Mouse (Mus musculus) kidney, adult 9 months (tissue): ENCODE results near the gene Trabd.

Experiments used
- DNase-seq: peaks from one replicate; pipeline ENCODE4 v3.0.0; 2022

Gene Trabd

DNA sequence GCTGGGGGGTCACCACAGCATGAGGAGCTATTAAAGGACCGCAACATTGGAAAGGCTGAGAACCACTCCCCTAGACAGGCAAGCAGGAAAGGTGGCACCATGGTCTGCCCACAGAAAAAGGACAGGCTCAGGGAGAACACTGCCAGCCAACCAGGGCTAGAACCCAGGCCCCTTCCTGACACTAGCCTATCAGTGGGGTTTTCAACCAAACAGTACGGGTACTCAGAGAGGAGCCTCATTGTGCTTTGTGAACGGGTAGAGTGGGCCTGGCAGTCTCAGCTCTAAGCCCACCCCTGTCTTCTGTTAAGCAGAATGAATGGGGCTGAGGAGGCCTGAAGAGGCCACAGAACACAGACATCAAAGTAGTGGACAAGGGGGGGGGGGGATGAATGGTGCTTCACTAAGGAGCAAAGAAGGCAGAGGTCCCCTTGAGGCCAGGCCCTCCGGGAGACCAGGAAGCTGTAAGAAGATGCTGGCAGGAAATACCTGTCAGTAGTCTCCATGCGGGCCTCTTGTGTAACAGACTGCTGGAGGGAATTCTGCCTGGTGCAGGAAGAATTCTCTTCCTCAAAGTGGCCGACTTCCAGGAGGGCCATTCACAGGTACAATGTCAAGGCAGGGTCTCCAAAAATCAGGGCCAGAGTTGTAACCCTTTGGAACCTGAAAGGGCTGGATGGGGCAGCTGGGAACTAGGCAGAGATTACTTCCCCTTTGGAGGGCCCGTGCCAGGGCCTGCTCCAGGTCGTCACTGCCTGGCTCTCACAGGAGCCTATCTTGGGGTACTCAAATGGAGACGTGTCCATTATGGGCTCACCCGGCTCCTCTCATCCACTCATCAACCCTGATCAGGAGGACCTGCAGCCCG, at the start of gene Trabd:
Gene Trabd (plus strand): TSS at position 512 of the 865 bp plus-strand sequence.
- peak; percentile 9 for DNase-seq

DNA sequence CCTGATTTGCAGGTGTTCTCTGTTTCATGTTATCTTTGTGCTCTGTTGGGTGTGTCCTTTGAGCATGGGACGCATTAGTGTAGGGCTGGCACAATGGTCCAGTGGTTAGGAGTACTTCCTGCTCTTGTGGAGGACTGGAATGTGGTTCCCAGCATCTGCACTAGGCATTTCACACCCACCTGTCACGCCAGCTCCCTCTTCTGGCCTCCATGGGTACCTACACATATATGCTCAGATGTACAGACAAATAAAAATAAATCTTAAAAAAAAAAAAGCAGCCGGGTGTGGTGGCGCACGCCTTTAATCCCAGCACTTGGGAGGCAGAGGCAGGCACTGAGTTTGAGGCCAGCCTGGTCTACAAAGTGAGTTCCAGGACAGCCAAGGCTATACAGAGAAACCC, 30.5 kb upstream of the Trabd start:
- no peak for DNase-seq

DNA sequence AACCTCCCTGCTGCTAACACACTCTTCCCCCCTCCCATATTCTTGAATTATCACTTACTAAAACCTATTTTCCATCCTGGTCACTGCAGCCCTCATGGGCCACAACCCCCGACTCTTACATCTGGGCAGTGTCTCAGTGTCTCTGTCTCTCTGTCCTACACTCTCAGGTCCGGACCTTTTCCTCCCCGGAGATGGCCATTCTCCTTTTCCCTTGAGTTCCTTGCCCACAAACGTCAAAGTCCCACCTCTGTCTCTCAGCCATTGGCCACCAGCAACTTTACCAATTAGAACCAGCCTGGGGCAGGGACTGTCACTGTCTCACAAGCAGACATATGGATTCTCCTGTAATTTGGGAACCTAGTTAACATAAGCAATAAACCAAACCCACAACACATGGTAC, 28.6 kb upstream of the Trabd start:
- no peak for DNase-seq

DNA sequence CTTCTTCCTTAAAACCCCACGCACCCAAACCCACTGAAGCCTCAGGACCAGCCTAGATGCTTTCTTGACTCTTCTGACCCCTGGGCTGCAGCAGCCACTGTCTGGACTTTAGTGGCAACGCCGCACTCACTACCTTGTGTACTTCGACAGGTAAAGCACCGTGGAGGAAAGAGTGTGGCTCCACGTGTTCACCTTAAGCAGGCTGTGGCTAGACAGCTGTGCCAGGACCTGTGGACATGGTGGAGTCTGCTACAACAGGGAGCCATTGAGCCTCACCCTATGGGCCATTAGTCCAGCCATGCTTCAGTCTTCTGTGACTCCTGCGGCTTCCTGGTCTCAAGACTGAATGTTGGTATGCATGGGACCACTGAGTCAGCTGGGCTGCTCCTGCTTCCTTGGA, 20.3 kb upstream of the Trabd start:
- no peak for DNase-seq

DNA sequence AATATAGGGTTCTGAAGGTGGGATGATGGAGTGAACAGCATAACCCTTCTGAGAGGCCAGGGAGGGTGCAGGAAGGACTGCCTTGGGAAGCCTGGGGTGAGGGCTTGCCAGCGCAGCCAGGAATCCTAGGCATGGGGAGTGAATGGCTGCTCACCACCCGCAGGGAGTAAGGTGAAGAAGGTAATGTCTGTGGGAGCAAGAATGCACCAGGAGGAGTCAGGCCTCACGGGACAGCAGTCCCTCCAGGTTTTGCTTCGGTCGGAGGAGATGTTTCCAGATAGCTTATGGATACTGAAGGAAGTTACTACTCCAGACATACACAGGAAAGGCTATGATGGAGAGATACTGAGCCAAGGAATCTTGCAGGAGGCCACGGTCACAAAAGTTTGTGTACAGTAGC, 16.2 kb upstream of the Trabd start:
- no peak for DNase-seq

DNA sequence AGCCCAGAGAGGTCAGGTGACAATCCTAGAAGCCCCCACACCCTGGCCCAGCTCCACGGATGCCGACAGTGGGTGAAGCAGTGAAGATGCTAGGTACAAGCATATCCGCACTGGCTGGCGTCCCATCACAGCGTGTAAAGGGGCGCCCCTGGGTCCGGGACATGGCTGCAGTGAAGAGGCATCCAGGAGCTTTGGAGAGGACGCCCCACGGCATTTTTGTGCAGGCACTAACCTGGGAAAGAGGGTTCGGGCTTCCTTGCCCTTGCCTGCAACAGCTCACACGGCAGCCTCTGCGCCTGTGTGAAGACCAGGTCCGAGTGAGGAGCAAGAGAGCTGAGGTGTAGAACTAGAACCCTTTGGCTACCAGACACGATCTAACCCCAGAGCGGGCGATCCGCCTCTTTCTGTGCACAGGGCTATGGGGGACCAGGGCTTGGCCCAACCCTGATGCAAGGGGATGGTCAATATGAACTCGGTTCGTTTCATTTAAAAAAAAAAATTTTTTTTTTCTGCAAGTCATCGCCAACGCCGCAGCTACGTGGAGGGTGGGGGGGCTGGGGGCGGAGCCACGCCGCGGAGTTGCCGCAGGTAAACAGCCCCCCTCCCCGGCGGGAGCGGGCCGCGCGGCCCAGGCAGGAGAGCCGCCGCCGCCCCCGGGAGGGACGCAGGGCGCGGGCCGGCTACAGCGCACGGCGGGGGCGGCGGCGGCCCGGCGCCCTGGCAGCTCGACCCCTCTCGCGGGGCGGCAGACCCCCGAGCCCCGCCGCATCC, 15.6 kb upstream of the Trabd start, which contains the start of gene Panx2:
Gene Panx2 (plus strand): TSS at position 574 of the 771 bp plus-strand sequence.
- DNase-seq: no peak

DNA sequence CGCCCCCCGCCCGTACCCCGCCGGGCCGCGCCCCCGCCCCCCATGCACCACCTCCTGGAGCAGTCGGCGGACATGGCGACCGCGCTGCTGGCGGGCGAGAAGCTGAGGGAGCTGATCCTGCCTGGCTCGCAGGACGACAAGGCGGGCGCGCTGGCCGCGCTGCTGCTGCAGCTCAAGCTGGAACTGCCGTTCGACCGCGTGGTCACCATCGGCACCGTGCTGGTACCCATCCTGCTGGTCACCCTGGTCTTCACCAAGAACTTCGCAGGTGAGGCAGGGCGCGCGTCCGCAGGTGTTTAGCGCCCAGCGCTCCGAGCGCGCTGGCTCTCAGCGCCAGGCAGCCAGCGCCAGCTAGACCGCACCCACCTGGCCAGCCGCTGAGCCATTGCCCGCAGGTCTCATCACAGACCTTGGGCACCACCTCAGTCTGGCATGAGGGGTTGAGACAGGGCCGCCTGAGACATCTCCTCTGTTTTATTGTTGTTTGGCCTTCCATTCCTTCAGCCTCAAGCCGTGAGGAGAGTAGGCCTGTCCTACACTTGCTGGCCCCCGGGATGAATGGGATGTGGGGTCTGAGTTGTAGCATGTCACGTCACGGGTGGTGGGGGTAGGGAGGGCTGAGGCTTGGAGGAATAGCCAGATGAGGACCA, 14.8 kb upstream of the Trabd start:
- DNase-seq: no peak

DNA sequence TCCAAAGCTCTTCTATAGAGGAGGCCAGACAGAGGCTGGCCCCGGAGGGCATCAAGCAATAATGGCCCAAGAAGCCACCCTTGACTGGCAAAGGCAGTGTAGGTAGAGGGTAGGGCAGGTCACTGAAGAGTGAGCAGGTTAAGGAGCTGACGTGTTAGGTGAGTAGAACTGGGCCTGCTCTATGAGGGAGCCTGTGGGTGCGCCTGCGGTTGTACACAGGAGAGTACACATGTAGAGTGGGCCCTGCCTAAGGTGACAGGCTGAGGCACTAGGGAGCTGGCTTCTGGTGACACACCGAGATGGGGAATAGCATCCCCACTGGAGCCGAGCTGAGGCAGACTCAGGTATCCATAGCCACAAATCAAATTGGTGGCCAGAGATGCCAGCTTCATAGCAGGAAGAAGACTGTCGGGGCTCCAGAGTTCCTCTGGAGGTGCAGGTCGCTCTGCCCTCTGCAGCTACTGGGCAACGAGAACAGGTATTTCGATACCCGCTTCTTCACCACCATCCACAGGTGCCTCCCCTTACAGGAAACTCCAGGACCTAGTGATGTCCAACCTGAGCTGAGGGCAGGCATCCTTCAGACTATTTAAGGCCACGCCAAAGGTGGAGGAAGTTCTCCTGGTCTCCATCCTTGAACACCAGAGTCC, 14.0 kb upstream of the Trabd start:
- DNase-seq: no peak

DNA sequence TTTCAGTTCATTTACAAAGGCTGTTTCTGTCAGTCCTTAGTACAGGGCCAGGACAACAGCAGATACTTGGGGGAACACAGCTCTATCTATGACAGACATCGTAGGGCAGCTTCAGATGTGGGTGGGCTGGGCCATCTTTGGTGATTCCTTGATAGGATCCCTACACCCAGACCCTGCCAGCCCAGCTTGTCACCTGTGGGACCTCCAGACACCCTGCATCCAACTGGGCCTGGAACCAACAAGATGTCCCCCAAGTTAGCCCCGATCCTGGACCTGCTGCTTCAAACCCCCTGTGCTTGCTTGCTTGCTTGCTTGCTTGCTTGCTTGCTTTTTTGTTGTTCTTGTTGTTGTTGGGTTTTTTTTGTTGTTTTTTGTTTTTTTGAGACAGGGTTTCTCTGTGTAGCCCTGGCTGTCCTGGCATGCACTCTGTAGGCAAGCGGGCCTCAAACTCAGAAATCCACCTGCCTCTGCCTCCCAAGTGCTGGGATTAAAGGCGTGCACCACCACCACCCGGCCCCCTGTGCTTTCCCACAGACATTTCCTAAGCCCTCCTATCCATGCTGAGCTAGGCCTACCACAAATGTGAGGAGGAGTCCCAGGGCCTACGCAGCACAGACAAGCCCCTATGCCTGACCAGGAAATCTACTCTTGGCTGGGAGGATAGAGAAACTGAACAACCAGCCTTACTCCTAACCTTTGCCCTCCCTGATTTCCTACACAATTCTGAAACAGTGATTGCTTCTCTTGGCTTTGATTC, 13.0 kb upstream of the Trabd start:
- DNase-seq: no peak

DNA sequence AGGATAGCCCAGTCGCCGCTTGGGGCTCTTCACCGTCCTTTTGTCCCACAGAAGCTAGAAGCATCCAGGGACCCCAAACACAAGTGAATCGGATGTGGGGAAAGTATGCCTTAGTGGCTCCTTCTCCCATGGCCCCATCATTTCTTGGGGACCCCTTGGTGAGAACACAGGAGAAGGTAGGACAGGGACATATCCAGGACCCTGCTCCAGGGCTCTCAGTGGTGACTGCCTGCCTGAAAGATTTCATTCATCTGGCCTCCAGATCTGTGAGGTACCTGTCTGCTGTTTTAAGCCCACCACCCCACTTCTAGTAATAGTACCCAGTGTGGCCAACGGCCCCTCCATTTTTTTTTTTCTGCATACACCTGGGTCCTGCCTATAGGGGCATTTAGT, 12.4 kb upstream of the Trabd start:
- no peak for DNase-seq

DNA sequence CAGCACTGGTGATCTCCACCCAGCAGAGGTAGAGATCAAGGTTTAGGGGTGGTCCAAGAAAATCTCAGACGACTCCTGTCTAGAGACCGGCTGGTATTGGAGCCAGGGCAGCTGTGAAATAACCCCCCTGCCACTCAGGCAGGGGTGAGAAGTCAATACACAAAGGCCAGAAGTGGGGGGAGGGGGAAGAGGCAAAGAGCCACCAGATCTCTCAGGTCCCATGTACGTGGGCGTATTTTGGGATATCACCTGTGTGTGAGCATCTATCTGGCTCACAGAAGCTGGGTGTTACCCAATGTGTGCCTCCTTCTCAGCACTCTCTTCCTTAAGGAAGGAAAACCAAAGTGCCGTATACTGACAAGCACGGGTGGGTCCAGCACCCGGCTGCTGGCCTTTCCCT, 11.9 kb upstream of the Trabd start:
- no peak for DNase-seq

DNA sequence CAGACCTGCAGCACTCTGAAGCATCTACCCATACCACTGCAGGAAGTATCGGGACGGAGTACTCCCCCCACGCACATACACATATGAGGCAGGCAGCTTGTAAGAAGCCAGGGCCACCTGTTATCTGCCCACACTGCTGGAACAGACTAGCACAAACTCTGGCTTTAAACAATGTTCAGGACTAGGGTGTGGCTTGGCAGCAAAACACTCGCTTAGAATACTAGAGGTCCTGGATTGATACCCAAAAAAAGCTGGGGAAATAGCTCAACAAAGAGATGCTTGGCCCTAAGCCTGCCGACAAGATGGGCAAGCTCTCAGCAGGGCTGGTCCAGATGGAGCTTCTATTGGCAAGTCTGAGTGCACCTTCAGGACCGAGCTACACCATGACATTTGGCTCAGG, 11.4 kb upstream of the Trabd start:
- no peak for DNase-seq

DNA sequence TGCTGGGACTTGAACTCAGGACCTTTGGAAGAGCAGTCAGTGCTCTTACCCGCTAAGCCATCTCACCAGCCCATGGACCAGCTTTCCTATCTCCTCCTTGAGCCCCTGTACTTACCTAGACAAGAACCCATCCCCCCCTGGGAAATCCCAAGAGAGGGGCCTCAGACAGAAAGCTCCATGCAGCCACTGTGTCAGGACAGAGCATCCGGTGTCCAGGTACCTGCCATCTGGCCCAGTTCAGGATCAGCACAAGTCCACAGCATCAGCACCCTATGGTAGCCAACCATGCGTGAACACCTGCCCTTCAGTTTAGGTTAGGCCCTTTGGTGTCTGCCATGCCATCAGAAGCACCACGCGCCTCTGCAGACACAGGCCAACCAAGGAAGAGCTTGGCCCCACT, 10.0 kb upstream of the Trabd start:
- DNase-seq: no peak

DNA sequence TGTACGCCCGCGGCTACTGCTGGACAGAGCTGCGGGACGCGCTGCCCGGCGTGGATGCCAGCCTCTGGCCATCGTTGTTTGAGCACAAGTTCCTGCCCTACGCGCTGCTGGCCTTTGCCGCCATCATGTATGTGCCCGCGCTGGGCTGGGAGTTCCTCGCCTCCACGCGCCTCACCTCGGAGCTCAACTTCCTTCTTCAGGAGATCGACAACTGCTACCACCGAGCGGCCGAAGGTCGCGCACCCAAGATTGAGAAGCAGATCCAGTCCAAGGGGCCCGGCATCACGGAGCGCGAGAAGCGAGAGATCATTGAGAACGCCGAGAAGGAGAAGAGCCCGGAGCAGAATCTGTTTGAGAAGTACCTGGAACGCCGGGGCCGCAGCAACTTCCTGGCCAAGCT, 7.3 kb upstream of the Trabd start:
- no peak for DNase-seq

DNA sequence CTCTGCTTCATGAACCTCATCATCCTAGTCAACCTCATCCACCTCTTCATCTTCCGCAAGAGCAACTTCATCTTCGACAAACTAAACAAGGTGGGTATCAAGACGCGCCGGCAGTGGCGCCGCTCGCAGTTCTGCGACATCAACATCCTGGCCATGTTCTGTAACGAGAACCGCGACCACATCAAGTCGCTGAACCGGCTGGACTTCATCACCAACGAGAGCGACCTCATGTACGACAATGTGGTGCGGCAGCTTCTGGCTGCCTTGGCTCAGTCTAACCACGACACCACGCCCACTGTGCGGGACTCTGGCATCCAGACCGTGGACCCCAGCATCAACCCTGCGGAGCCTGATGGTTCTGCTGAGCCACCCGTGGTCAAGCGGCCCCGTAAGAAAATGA, 6.7 kb upstream of the Trabd start:
- no peak for DNase-seq

DNA sequence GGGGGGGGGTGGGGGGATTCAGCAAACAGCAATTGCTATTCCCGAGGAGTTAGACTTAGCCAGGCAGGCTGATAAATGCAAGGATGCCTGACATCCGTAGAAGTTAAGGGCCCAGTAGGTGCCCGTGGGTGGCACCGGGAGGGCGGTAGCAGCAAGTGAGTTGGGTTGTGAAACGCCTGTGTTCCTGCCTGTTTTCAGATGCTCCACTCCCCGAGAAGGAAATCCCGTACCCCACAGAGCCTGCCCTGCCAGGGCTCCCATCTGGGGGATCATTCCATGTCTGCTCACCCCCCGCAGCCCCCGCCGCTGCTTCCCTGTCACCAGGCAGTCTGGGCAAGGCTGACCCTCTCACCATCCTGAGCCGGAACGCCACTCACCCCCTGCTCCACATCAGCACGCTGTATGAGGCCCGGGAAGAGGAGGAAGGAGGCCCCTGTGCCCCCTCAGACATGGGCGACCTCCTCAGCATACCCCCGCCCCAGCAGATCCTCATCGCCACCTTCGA, 5.5 kb upstream of the Trabd start:
- peak; percentile 1 for DNase-seq

DNA sequence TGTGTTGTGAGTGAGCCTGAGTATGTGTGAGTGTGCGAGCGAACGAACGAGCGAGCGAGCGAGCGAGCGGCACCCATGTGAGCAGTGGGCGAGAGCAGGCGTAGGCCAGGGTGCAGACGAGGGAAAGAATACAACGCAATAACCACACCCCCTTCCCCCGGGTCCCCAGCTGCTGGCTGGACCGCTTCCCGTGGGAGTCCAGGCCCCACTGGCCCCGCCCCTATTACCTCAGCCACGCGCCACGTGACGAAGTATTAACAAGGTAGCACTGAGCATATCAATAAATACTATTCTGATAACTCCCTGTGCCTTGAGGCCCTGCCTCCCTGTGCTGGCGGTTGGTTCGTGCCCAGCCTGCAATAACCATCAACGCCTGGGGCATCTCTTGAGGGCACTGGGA, 4.3 kb upstream of the Trabd start:
- no peak for DNase-seq

DNA sequence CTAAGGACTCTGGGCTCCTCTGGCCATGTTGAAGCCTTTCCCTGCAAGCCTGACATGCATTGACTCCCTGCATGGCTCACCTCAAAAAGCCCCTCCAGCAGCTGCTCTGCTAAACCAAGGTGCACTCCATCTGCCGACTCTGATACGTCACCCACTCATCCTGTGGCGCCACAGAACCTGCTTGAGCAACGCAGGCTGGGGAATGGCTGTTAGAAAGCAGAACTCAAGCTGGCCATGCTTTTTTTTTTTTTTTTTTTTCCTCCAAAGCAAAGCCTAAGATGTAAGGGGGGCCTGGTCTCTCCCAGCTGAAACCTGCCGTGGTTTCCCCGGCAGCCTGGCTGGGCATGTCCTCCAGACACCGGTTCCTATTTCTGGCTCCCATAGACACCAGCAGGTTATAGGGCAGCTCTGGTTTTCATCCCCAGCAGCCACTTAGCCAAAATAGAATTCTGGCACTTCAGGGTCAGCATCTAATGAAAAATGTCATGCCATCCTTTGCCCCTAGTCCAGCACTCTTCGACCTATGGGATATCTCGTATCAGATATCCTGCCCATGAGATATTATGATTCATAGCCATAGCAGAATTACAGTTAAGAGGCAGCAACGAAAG, 826 bp upstream of the Trabd start:
- DNase-seq: no peak

DNA sequence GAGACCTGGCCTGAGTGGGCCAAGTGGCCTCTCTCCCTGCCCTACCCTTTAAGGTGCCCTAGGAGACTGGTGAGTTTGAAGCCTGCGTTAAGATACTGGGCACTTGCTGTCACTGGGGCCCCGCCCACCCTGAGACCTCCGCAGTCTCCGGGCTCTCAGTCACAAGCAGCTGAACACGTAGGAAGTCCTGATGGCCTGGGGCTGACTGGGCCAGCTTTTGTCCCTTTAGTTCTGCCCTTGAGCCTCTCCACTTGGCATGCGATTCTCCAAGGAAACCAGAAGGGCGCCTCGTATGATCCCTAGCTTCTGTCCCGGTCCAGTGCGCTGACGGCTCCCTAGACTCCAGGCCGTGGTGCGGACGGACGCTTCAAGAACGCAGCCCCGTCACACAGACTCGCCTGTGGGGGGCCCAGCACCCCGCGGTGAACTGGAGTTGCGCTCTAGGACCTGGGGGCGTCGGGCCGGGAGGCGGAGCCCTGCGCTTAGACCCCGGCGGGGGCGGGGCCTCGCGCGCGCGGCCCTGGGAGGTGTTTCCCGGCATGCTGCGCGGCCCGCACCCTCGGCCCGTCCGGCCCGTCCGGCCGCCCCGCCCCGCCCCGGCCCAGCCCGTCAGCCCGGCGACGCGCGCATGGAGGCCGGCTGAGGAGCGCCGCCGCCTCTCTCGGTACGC, 689 bp downstream of the Trabd start:
- peak; percentile 89 for DNase-seq

DNA sequence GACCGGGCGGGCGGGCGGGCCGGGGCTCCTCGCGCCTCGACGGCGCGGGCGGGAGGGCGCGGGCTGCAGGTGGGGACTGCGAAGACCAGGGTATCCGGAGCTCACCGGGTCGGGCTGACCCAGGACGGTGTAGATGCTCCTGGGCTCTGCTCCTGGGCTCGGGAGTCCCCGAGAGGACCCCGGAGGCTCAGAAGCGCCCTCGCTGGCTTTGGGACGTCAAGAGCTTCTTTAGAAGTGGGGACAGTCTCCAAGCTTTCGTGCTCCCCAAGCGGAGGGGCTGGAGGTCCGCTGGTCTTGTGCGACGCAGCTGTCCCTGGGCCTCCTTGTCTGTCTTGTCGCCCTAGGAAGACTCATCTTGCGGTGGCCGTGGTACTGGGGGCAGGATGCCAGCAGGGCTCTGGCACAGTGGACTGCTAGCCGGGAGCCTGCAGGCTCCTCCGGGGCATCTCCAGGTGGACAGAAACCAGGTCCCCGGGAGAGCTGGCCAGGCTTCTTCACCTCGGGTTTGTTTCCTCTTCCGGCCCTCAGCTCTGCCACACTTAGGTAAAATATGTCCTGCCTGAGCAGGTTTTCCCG, 1.3 kb downstream of the Trabd start:
- DNase-seq: peak; percentile 58
